9 mouse cellular contexts compared by ENCODE assay signal in the genomic region with DNA sequence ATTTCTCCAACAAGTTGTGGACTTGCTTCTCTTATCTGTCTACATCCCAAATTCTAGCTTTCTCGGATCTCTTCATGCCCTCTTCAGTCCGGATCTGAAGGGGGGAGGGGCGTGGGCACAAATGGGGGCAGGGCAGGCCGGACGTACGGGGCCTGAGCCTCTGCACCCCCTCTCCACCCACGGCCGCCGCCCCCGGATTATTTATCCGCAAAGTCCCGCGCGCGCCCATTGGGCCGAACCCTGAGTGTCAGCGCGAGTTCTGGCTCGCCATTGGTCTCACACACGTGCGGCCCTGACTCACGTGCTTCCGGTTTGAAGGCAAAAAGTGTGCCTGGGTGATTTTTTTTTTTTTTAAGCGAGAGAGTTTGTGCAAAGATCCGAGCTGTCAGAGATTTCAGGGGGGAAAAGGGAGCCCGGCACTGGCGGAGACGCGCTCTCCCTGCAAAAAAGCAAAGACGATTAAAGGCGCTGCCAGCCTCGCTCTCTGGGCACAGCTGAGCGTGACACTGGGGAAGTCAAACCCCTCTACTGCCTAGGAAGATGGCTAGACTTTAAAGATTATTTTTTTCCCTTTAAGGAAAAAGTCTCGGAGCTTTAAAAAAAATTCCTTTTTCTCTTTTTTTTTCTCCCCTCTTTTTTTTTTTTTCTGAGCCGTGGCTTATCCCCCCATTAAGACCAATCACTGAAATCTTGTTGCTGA. TPM values are rescaled to one million over a fixed set of nuclear protein-coding genes. Genes with fewer than 3 reads are reported as not detected.
DNase-seq lines count a peak whose midpoint lies in the region; ATAC-seq lines count a peak whose summit lies in the region.
"Had no signal": no experiment of that assay in that cellular context is flagged by ENCODE, and none has a peak within 500 bp of the region (broad histone marks: within the 10 kb centered on the region; RNA-seq: fewer than 3 reads in every experiment).

A gene (plus strand): TSS at position 388 of the 700 bp plus-strand sequence.

- H3K27ac ChIP-seq in liver, embryonic 15.5 days (replicated peaks), result no peak within 1 kb of the TSS

- peak; percentile 14 for DNase-seq in urinary bladder, postnatal 14 days (ENCODE audit: low spot score)
- DNase-seq in urinary bladder, adult 2 months (ENCODE audit: low spot score), result no peak
- DNase-seq in embryo, embryonic 10.5 days (ENCODE audit: low spot score), result peak; percentile 86
- peak; percentile 26 for DNase-seq in heart, postnatal 4 days
- no peak for DNase-seq in urinary bladder, postnatal 10 days (ENCODE audit: low spot score)

- peak within 1 kb of the TSS; percentile 38 for H3K4me3 ChIP-seq in liver, embryonic 15.5 days (replicated peaks)

- no peaks in the 10 kb centered on the region for H3K9me3 ChIP-seq in liver, embryonic 15.5 days (replicated peaks)

- H3K27me3 ChIP-seq in liver, embryonic 15.5 days, result peaks cover 100% of the 10 kb centered on the region

- H3K4me1 ChIP-seq in liver, embryonic 15.5 days (replicated peaks), result peaks cover 13% of the 10 kb centered on the region

- H3K9ac ChIP-seq in liver, embryonic 15.5 days, result no peak within 1 kb of the TSS

- ATAC-seq in liver, embryonic 15.5 days (ENCODE audit: insufficient read depth), result no peak
- no peak for ATAC-seq in megakaryocyte progenitor cell, adult 5-6 weeks (replicated peaks; ENCODE audit: poor library complexity)
- no peak for ATAC-seq in activated CD4-positive, CD25-positive, alpha-beta regulatory T cell, adult 4 months

- no peaks in the 10 kb centered on the region for H3K36me3 ChIP-seq in liver, embryonic 15.5 days (replicated peaks)

- H3K4me2 ChIP-seq in liver, embryonic 15.5 days, result peak within 1 kb of the TSS; percentile 56

- WGBS in liver, embryonic 15.5 days (ENCODE audit: insufficient replicate concordance), result under 1% methylated on average over 35 of the region's 35 CpGs

RNA-seq across cellular contexts. Expression of the gene that starts here (rescaled TPM):
- polyA plus RNA-seq in urinary bladder, adult 2 months (2012; rRNA removed), result not detected in 2 replicates
- total RNA-seq in heart, postnatal 4 days (2021), result not detected
- not detected in 2 replicates for polyA plus RNA-seq in liver, embryonic 15.5 days (2015; fragmentation: Nextera tagmentation; extraction: Ambion mirVana)
- not detected in 2 replicates for total RNA-seq in megakaryocyte progenitor cell, adult 5-6 weeks (2015)
- not detected in 2 replicates for total RNA-seq in megakaryocyte progenitor cell, adult 5-6 weeks (2017)
- polyA plus RNA-seq in activated CD4-positive, CD25-positive, alpha-beta regulatory T cell, adult 4 months (2017; shearing (Covaris generic)), result not detected
- polyA plus RNA-seq: cortical plate, adult 2 months had no signal

Comparison
In these comparisons a context has a peak if more than half of its experiments do, and no peak if none do; other contexts are left out.
1. DNase-seq: peak in urinary bladder, postnatal 14 days (single experiment) and embryo, embryonic 10.5 days (single experiment); none in urinary bladder, adult 2 months (single experiment) and urinary bladder, postnatal 10 days (single experiment).
2. Peak in DNase-seq in heart, postnatal 4 days; RNA of the gene not detected or under 1 TPM.